Mouse (Mus musculus): ENCODE data around the gene Lrrc45.

- peak; percentile 28 for TF ChIP-seq CTCF (IDR thresholded peaks at IDR 0.05; ENCODE audit: control insufficient read depth, insufficient read depth, insufficient read length)
- TF ChIP-seq USF1 (IDR thresholded peaks at IDR 0.05; ENCODE audit: low read depth): no peak
- no peak for TF ChIP-seq MAX (IDR thresholded peaks at IDR 0.05)
- no peak for TF ChIP-seq MYOG (IDR thresholded peaks at IDR 0.05; ENCODE audit: control insufficient read depth, extremely low read depth, insufficient read length)
- no peak for TF ChIP-seq CEBPB (IDR thresholded peaks at IDR 0.05; ENCODE audit: low read depth)
- TF ChIP-seq MYOD1 (IDR thresholded peaks at IDR 0.05; ENCODE audit: control insufficient read depth, insufficient read length, low read depth): no peak
These were observed 35.7 kb downstream of the Lrrc45 start for GRCm38 (mm10) chr11:120749430-120749829.

Measured in C2C12 (cell line).